Mouse (Mus musculus) kidney, postnatal 0 days (tissue): ENCODE measurements around the gene Tceanc. TPM values are rescaled to one million over a fixed set of nuclear protein-coding genes. Genes with fewer than 3 reads are reported as not detected.
"Not testable (repeated sequence)": the region's sequence is repeated elsewhere in the genome, so short reads cannot be mapped to it uniquely, and the experiment has no call there.

Experiments used
- ATAC-seq: fragments of 200-750 bp; cut with Nextera tagmentation; replicated peaks from 2 replicates; pipeline ENCODE4 v1.8.0; 2017; ENCODE audit warnings: low read depth, moderate number of reproducible peaks, moderate TSS enrichment, moderate library complexity; ENCODE audit not compliant: low FRiP score
- DNase-seq: peaks from one replicate; pipeline ENCODE4 v3.0.0-alpha.2; 2016; ENCODE audit warnings: low spot score
- H3K27ac ChIP-seq: fragments of 300-500 bp; sonication (generic); 2 replicates; pipeline ENCODE4 v1.5.1; 2014; ENCODE audit warnings: mild to moderate bottlenecking
- H3K27me3 ChIP-seq: fragments of 300-500 bp; sonication (generic); 2 replicates; pipeline ENCODE4 v1.6.1; 2014; ENCODE audit warnings: low read length, mixed read lengths; ENCODE audit not compliant: insufficient read depth
- H3K36me3 ChIP-seq: fragments of 300-500 bp; sonication (generic); 2 replicates; pipeline ENCODE4 v1.6.1; 2014; ENCODE audit warnings: low read length, mixed read lengths; ENCODE audit not compliant: insufficient read depth
- H3K4me1 ChIP-seq: fragments of 300-500 bp; sonication (generic); replicated peaks from 2 replicates; pipeline ENCODE4 v1.6.1; 2014; ENCODE audit warnings: antibody characterized with exemption, low read length, mixed read lengths; ENCODE audit not compliant: insufficient read depth
- H3K4me2 ChIP-seq: fragments of 300-500 bp; sonication (generic); 2 replicates; pipeline ENCODE4 v1.6.1; 2014; ENCODE audit warnings: mild to moderate bottlenecking, low read length, moderate library complexity, mixed read lengths
- H3K4me3 ChIP-seq: fragments of 300-500 bp; sonication (generic); replicated peaks from 2 replicates; pipeline ENCODE4 v1.5.1; 2014; ENCODE audit warnings: low read depth, low read length
- H3K9ac ChIP-seq: fragments of 300-500 bp; sonication (generic); 2 replicates; pipeline ENCODE4 v1.6.1; 2014; ENCODE audit warnings: low read depth, low read length
- H3K9me3 ChIP-seq: fragments of 300-500 bp; sonication (generic); replicated peaks from 2 replicates; pipeline ENCODE4 v1.6.1; 2016; ENCODE audit warnings: low read length, inconsistent platforms, mixed read lengths
- CTCF ChIP-seq: IDR thresholded peaks from 2 replicates; pipeline ENCODE4 v1.5.1; 2016; ENCODE audit warnings: antibody characterized with exemption, low read depth, mild to moderate bottlenecking, moderate library complexity
- WGBS: fragments of 180-500 bp; shearing (Covaris S2); extraction: QIAGEN DNeasy Blood & Tissue Kit; methylation state at CpG from one replicate; pipeline ENCODE4 v1.1.7; 2014; 5-methylcytosine and 5-hydroxymethylcytosine counted together
- polyA plus RNA-seq: library from polyadenylated mRNA; unstranded; fragments of >200 nt; fragmentation: Nextera tagmentation; extraction: Ambion mirVana; gene quantifications from 2 replicates; pipeline ENCODE4 v1.2.1, GENCODE M21; 2015

Tceanc gene
- polyA plus RNA-seq, 1 experiment from 2014 or later: 9.2 TPM

- ATAC-seq (no peak), DNase-seq (no peak)
- Histone ChIP-seq H3K9ac (no peak overlapping the region), H3K27me3 (no peaks in the 10 kb centered on the region), H3K9me3 (no peaks in the 10 kb centered on the region), H3K36me3 (no peaks in the 10 kb centered on the region), H3K4me3 (no peak overlapping the region), H3K4me1 (no peaks in the 10 kb centered on the region), H3K4me2 (no peak overlapping the region), H3K27ac (no peak overlapping the region)
- 88% methylated on average over 3 of the region's 3 CpGs for WGBS
- no peak for TF ChIP-seq CTCF
These were observed 2.4 kb downstream of the Tceanc start for GRCm38 (mm10) chrX:166515923-166516322.

- 0 out of 2 replicates have a peak overlapping the region, but pooled peaks have one; percentile 18 for H3K4me2 ChIP-seq
- not testable (repeated sequence) for H3K9me3 ChIP-seq, H3K9ac ChIP-seq, H3K27ac ChIP-seq, H3K4me3 ChIP-seq, ATAC-seq, H3K27me3 ChIP-seq, H3K4me1 ChIP-seq, DNase-seq, H3K36me3 ChIP-seq
- WGBS: 30% methylated on average over 12 of the region's 12 CpGs
These were observed 4.3 kb downstream of the Tceanc start for GRCm38 (mm10) chrX:166514035-166514434.

GRCm38 (mm10) chrX:166512071-166512470, 6.3 kb downstream of the Tceanc start:
- WGBS: 91% methylated on average over 4 of the region's 4 CpGs
- H3K9me3 ChIP-seq: no peaks in the 10 kb centered on the region
- no peaks in the 10 kb centered on the region for H3K4me1 ChIP-seq
- ATAC-seq: no peak
- TF ChIP-seq CTCF: no peak
- DNase-seq: no peak
- no peak overlapping the region for H3K4me2 ChIP-seq
- H3K4me3 ChIP-seq: no peak overlapping the region
- no peaks in the 10 kb centered on the region for H3K36me3 ChIP-seq
- H3K27ac ChIP-seq: no peak overlapping the region
- no peaks in the 10 kb centered on the region for H3K27me3 ChIP-seq
- H3K9ac ChIP-seq: no peak overlapping the region

- no peak overlapping the region for H3K9ac ChIP-seq
- H3K36me3 ChIP-seq: no peaks in the 10 kb centered on the region
- H3K4me2 ChIP-seq: peak overlapping the region; percentile 48; the same call in 1 of the 2 replicates
- no peak overlapping the region for H3K4me3 ChIP-seq
- ATAC-seq: no peak
- no peaks in the 10 kb centered on the region for H3K4me1 ChIP-seq
- no peaks in the 10 kb centered on the region for H3K27me3 ChIP-seq
- DNase-seq: no peak
- H3K9me3 ChIP-seq: no peaks in the 10 kb centered on the region
- no peak for TF ChIP-seq CTCF
- no peak overlapping the region for H3K27ac ChIP-seq
These were observed 7.3 kb downstream of the Tceanc start for GRCm38 (mm10) chrX:166511107-166511506.

DNA sequence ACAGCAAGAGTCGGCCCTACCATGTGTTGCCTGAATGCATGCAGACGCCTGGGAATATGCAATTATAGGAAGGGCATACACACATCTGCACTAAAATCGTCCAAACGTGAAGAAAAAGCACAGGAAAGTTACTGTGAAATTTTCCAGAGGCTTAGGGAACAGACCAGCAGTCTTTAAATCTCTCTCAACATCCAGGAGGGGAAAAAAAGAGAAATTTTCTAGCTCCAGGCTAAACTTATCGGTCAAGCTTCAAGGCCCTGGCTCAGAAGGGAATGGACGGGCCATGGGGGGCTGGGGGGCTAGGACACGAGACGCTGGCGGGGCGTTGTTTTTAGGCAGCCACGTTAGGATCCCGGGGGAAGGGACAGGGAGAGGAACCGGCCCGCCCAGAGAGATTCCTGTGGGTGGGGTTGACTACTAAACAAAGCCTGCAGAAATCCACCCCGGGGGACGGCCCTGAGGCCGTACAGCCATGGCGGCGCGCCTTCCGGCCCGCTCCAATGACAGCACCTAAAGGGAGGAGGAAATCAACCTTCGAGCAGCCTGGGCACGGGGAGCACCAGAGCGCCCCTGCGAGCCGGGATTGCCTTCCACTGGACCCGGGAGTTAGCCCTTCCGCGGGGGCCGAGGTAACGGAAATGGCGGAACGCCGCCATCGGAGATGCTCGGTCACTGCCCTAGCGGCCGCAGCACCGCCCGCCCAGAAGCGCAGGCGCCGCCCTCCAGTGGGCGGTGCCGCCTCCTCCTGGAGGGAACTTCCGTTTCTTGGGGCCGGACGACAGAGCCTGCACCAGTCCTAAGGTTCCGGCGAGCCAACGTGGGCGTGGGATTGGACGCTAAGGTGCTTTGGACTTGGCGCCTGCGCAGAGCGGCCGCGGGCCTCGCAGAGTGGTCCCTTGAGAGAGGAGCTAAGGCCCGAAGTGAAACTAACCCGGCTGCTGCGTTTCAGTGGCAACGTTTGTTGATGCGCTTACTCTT, 8.3 kb downstream of the Tceanc start:
- peak overlapping the region; percentile 98 for H3K27ac ChIP-seq
- WGBS: 25% methylated on average over 63 of the region's 65 CpGs
- H3K4me1 ChIP-seq: no peaks in the 10 kb centered on the region
- peak overlapping the region; percentile 48 for H3K4me2 ChIP-seq
- no peaks in the 10 kb centered on the region for H3K36me3 ChIP-seq
- peak; percentile 55 for TF ChIP-seq CTCF
- H3K9ac ChIP-seq: peak overlapping the region; percentile 73
- peak; percentile 98 for ATAC-seq
- peak; percentile 96 for DNase-seq
- no peaks in the 10 kb centered on the region for H3K27me3 ChIP-seq
- H3K4me3 ChIP-seq: peak overlapping the region; percentile 52
- no peaks in the 10 kb centered on the region for H3K9me3 ChIP-seq

- Histone ChIP-seq H3K27ac (no peak overlapping the region), H3K9me3 (no peaks in the 10 kb centered on the region), H3K4me1 (no peaks in the 10 kb centered on the region), H3K4me2 (no peak overlapping the region), H3K4me3 (no peak overlapping the region), H3K36me3 (no peaks in the 10 kb centered on the region), H3K27me3 (no peaks in the 10 kb centered on the region), H3K9ac (no peak overlapping the region)
- ATAC-seq (no peak), DNase-seq (no peak)
- no peak for TF ChIP-seq CTCF
- 59% methylated on average over 2 of the region's 2 CpGs for WGBS
These were observed 13.9 kb downstream of the Tceanc start for GRCm38 (mm10) chrX:166504421-166504820.
